Mouse (Mus musculus): ENCODE measurements around the gene Bcat2.
"Not testable (repeated sequence)": the region's sequence is repeated elsewhere in the genome, so short reads cannot be mapped to it uniquely, and the experiment has no call there.

Bcat2 gene

GRCm38 (mm10) chr7:45570103-45570741 lies at the start of gene Bcat2:
TSS of gene Bcat2 (plus strand) at chr7:45570153.
- ATAC-seq (ENCODE audit: insufficient number of reproducible peaks, low FRiP score, low TSS enrichment): peak; percentile 60; the same call in 1 of the 2 replicates

- no peak for ATAC-seq (ENCODE audit: insufficient number of reproducible peaks, low FRiP score, low TSS enrichment)
These were observed 49.3 kb upstream of the Bcat2 start for GRCm38 (mm10) chr7:45520605-45521004.

GRCm38 (mm10) chr7:45521728-45522184 lies 48.2 kb upstream of the Bcat2 start:
- ATAC-seq (ENCODE audit: insufficient number of reproducible peaks, low FRiP score, low TSS enrichment): no peak

- no peak for ATAC-seq (ENCODE audit: insufficient number of reproducible peaks, low FRiP score, low TSS enrichment)
These were observed 47.7 kb upstream of the Bcat2 start for GRCm38 (mm10) chr7:45522194-45522752.

- ATAC-seq (ENCODE audit: insufficient number of reproducible peaks, low FRiP score, low TSS enrichment): no peak
These were observed 46.8 kb upstream of the Bcat2 start for GRCm38 (mm10) chr7:45522957-45523676.

GRCm38 (mm10) chr7:45523678-45524170 lies 46.2 kb upstream of the Bcat2 start:
- ATAC-seq (ENCODE audit: insufficient number of reproducible peaks, low FRiP score, low TSS enrichment): no peak

GRCm38 (mm10) chr7:45524841-45525621 lies 44.9 kb upstream of the Bcat2 start:
- no peak for ATAC-seq (ENCODE audit: insufficient number of reproducible peaks, low FRiP score, low TSS enrichment)

GRCm38 (mm10) chr7:45525809-45526473 lies 44.0 kb upstream of the Bcat2 start, which contains the start of the genes Ppp1r15a and Plekha4:
TSS of gene Ppp1r15a (minus strand) at chr7:45526268.
TSS of gene Plekha4 (plus strand) at chr7:45526330.
- peak; percentile 71; the same call in 1 of the 2 replicates for ATAC-seq (ENCODE audit: insufficient number of reproducible peaks, low FRiP score, low TSS enrichment)

- no peak for ATAC-seq (ENCODE audit: insufficient number of reproducible peaks, low FRiP score, low TSS enrichment)
These were observed 43.4 kb upstream of the Bcat2 start for GRCm38 (mm10) chr7:45526474-45527120.

GRCm38 (mm10) chr7:45527169-45527568 lies 42.8 kb upstream of the Bcat2 start:
- ATAC-seq (ENCODE audit: insufficient number of reproducible peaks, low FRiP score, low TSS enrichment): not testable (repeated sequence)

GRCm38 (mm10) chr7:45529461-45529860 lies 40.5 kb upstream of the Bcat2 start:
- ATAC-seq (ENCODE audit: insufficient number of reproducible peaks, low FRiP score, low TSS enrichment): no peak

- no peak for ATAC-seq (ENCODE audit: insufficient number of reproducible peaks, low FRiP score, low TSS enrichment)
These were observed 39.3 kb upstream of the Bcat2 start for GRCm38 (mm10) chr7:45530643-45531042.

GRCm38 (mm10) chr7:45535676-45536075 lies 34.3 kb upstream of the Bcat2 start:
- no peak for ATAC-seq (ENCODE audit: insufficient number of reproducible peaks, low FRiP score, low TSS enrichment)

- no peak for ATAC-seq (ENCODE audit: insufficient number of reproducible peaks, low FRiP score, low TSS enrichment)
These were observed 32.4 kb upstream of the Bcat2 start for GRCm38 (mm10) chr7:45537602-45538001.

GRCm38 (mm10) chr7:45538163-45539041 lies 31.6 kb upstream of the Bcat2 start:
- peak; percentile 86; the same call in 1 of the 2 replicates for ATAC-seq (ENCODE audit: insufficient number of reproducible peaks, low FRiP score, low TSS enrichment)

- ATAC-seq (ENCODE audit: insufficient number of reproducible peaks, low FRiP score, low TSS enrichment): no peak
These were observed 30.9 kb upstream of the Bcat2 start for GRCm38 (mm10) chr7:45539095-45539494.

- no peak for ATAC-seq (ENCODE audit: insufficient number of reproducible peaks, low FRiP score, low TSS enrichment)
These were observed 29.7 kb upstream of the Bcat2 start for GRCm38 (mm10) chr7:45540213-45540612.

- ATAC-seq (ENCODE audit: insufficient number of reproducible peaks, low FRiP score, low TSS enrichment): no peak
These were observed 25.4 kb upstream of the Bcat2 start for GRCm38 (mm10) chr7:45544525-45544924.
